Mouse (Mus musculus): ENCODE measurements at regions not wholly inside any gene's neighbourhood (a gene's known extent, or its start where the extent isn't known, plus 50 kb on each side); places are given as distances from the start of the nearest gene placed in this dataset.
"Not testable (repeated sequence)": the region's sequence is repeated elsewhere in the genome, so short reads cannot be mapped to it uniquely, and the experiment has no call there.

GRCm38 (mm10) chr2:108032301-108033013, 742.0 kb downstream of the Kcna4 start:
- no peak for DNase-seq (ENCODE audit: low spot score)

GRCm38 (mm10) chr2:108033328-108034182, 743.1 kb downstream of the Kcna4 start:
- DNase-seq (ENCODE audit: low spot score) = no peak

GRCm38 (mm10) chr2:108034882-108035281, 744.4 kb downstream of the Kcna4 start:
- no peak for DNase-seq (ENCODE audit: low spot score)

GRCm38 (mm10) chr2:108042086-108042485, 751.6 kb downstream of the Kcna4 start:
- DNase-seq (ENCODE audit: low spot score) = no peak

GRCm38 (mm10) chr2:108044885-108045284, 754.4 kb downstream of the Kcna4 start:
- DNase-seq (ENCODE audit: low spot score) = peak; percentile 14

- no peak for DNase-seq (ENCODE audit: low spot score)
Observed at GRCm38 (mm10) chr2:108045997-108046396, 755.6 kb downstream of the Kcna4 start.

GRCm38 (mm10) chr2:108062751-108063150, 772.3 kb downstream of the Kcna4 start:
- DNase-seq (ENCODE audit: low spot score) = not testable (repeated sequence)

- peak; percentile 31 for DNase-seq (ENCODE audit: low spot score)
Observed at GRCm38 (mm10) chr2:108083911-108084310, 793.5 kb downstream of the Kcna4 start.

GRCm38 (mm10) chr2:108090266-108090665, 799.8 kb downstream of the Kcna4 start:
- DNase-seq (ENCODE audit: low spot score) = no peak

GRCm38 (mm10) chr2:108097026-108097425, 806.6 kb downstream of the Kcna4 start:
- no peak for DNase-seq (ENCODE audit: low spot score)

- no peak for DNase-seq (ENCODE audit: low spot score)
Observed at GRCm38 (mm10) chr2:108110140-108110539, 819.7 kb downstream of the Kcna4 start.

- DNase-seq (ENCODE audit: low spot score) = no peak
Observed at GRCm38 (mm10) chr2:108145694-108146093, 855.3 kb downstream of the Kcna4 start.

GRCm38 (mm10) chr2:108148221-108148620, 857.8 kb downstream of the Kcna4 start:
- no peak for DNase-seq (ENCODE audit: low spot score)

- DNase-seq (ENCODE audit: low spot score) = no peak
Observed at GRCm38 (mm10) chr2:108156189-108156588, 865.8 kb downstream of the Kcna4 start.

- DNase-seq (ENCODE audit: low spot score) = no peak
Observed at GRCm38 (mm10) chr2:108157731-108158130, 867.3 kb downstream of the Kcna4 start.

GRCm38 (mm10) chr2:108158311-108158710, 867.9 kb downstream of the Kcna4 start:
- DNase-seq (ENCODE audit: low spot score) = no peak

- DNase-seq (ENCODE audit: low spot score) = no peak
Observed at GRCm38 (mm10) chr2:108160865-108161264, 870.4 kb downstream of the Kcna4 start.

- no peak for DNase-seq (ENCODE audit: low spot score)
Observed at GRCm38 (mm10) chr2:108165085-108165484, 874.6 kb downstream of the Kcna4 start.

Data from layer of hippocampus, adult 11-12 months (tissue).